Mouse (Mus musculus) embryonic facial prominence, embryonic 15.5 days (tissue): ENCODE data around the gene Kcnmb4. TPM values are rescaled to one million over a fixed set of nuclear protein-coding genes. Genes with fewer than 3 reads are reported as not detected.
A peak's percentile ranks its signal among the peaks of the same experiment; 100 is the strongest.

Experiments
- ATAC-seq: fragments of 200-750 bp; cut with Nextera tagmentation; 2 replicates; pipeline ENCODE4 v1.8.0; 2017; ENCODE audit warnings: low read depth, moderate TSS enrichment; ENCODE audit not compliant: insufficient number of reproducible peaks, low FRiP score, low TSS enrichment
- H3K27ac ChIP-seq: fragments of 300-500 bp; sonication (generic); replicated peaks from 2 replicates; pipeline ENCODE4 v1.5.1; 2015; ENCODE audit warnings: mild to moderate bottlenecking, inconsistent platforms
- H3K27me3 ChIP-seq: fragments of 300-500 bp; sonication (generic); 2 replicates; pipeline ENCODE4 v1.6.1; 2015; ENCODE audit warnings: inconsistent platforms
- H3K36me3 ChIP-seq: fragments of 300-500 bp; sonication (generic); 2 replicates; pipeline ENCODE4 v1.6.1; 2015; ENCODE audit warnings: mild to moderate bottlenecking, inconsistent platforms
- H3K4me1 ChIP-seq: fragments of 300-500 bp; sonication (generic); 2 replicates; pipeline ENCODE4 v1.6.1; 2015; ENCODE audit warnings: inconsistent platforms
- H3K4me2 ChIP-seq: fragments of 300-500 bp; sonication (generic); replicated peaks from 2 replicates; pipeline ENCODE4 v1.6.1; 2015; ENCODE audit warnings: mild to moderate bottlenecking, inconsistent platforms
- H3K4me3 ChIP-seq: fragments of 300-500 bp; sonication (generic); replicated peaks from 2 replicates; pipeline ENCODE4 v1.5.1; 2015; ENCODE audit warnings: mild to moderate bottlenecking, inconsistent platforms
- H3K9ac ChIP-seq: fragments of 300-500 bp; sonication (generic); 2 replicates; pipeline ENCODE4 v1.6.1; 2015; ENCODE audit warnings: inconsistent platforms
- H3K9me3 ChIP-seq: fragments of 300-500 bp; sonication (generic); replicated peaks from 2 replicates; pipeline ENCODE4 v1.6.1; 2016; ENCODE audit warnings: inconsistent platforms
- WGBS: fragments of 180-500 bp; shearing (Covaris S2); methylation state at CpG from one replicate; pipeline ENCODE4 v1.1.7; 2015; 5-methylcytosine and 5-hydroxymethylcytosine counted together
- polyA plus RNA-seq: library from polyadenylated mRNA; unstranded; fragments of >200 nt; fragmentation: Nextera tagmentation; extraction: Ambion mirVana; gene quantifications from 2 replicates; pipeline ENCODE4 v1.2.1, GENCODE M21; 2015

Gene Kcnmb4
- polyA plus RNA-seq, 1 experiment from 2014 or later = 9.8 TPM

DNA sequence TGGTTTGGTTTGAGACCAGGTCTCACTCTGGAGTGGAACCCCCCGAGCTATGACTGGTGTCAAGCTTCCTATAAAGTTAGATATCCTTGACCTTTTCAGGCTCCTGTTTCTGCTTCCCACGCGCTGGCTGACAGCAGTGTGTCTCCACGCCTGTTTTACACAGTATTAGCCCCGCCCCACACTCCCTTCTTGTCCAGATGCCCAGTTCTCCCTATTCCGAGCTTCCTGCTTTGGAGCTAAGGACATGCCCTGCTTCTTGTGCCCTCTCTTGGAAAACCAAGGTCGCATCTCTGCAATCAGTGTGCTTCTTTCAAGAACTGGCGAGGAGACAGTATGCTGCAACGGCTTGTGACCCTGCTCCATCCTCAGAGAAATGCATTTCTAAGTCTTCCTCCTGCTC lies 23.1 kb downstream of the Kcnmb4 start:
- WGBS = 68% methylated on average over 9 of the region's 9 CpGs
- H3K9me3 ChIP-seq = no peaks in the 10 kb centered on the region; the same call in 1 of the 2 replicates
- ATAC-seq = no peak

DNA sequence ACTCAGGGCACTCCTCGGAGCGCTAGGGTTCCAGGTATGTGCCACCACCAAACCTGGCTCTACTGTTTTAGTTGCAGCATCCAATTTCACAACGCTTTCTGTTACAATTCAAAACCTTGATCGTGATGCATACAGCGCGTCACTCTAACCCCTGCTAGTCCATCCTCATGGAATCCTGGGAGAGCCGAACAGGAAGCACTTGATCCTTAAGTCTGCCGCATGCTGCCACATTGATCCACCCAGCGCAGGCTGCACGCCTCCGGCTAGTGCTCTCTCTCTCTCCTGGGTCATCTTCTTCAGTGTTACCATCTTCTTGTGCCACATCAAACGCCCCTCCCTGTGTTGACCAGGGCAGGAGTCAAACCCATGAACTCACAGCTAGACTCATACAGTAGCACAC lies 25.5 kb downstream of the Kcnmb4 start:
- no peak overlapping the region for H3K4me2 ChIP-seq
- no peak overlapping the region for H3K27ac ChIP-seq
- ATAC-seq = no peak
- 0 out of 2 replicates have a peak, but pooled peaks cover 10% of the 10 kb centered on the region for H3K36me3 ChIP-seq
- H3K4me3 ChIP-seq = no peak overlapping the region
- H3K9ac ChIP-seq = no peak overlapping the region
- H3K27me3 ChIP-seq = no peaks in the 10 kb centered on the region
- WGBS = 92% methylated on average over 12 of the region's 12 CpGs
- H3K4me1 ChIP-seq = peaks cover 5% of the 10 kb centered on the region; the same call in 1 of the 2 replicates
- no peaks in the 10 kb centered on the region; the same call in 1 of the 2 replicates for H3K9me3 ChIP-seq

More for the DNA sequence above, 23.1 kb downstream of the Kcnmb4 start:
- Histone ChIP-seq H3K27me3 (no peaks in the 10 kb centered on the region), H3K4me3 (no peak overlapping the region), H3K9ac (no peak overlapping the region), H3K27ac (no peak overlapping the region), H3K4me2 (no peak overlapping the region), H3K36me3 (0 out of 2 replicates have a peak, but pooled peaks cover 4% of the 10 kb centered on the region), H3K4me1 (peaks cover 5% of the 10 kb centered on the region; the same call in 1 of the 2 replicates)

DNA sequence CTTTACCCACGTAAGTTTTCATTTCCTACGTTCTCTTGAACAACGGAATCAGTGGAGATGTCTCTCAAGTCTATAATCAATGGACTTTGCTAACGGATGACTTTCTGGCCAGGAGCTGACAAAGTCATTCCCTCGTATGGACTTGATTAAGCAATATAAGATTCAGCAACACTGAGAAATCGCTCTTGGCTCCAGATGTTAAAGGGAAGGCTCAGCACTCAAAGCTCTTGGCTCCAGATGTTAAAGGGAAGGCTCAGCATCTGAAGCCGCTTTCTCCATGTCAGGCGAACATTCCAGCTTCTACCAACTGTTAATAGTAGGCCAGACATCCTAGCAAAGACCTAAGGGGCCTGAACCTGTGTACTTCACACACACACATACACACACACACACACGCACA lies 26.5 kb downstream of the Kcnmb4 start:
- Histone ChIP-seq H3K4me3 (no peak overlapping the region), H3K27ac (no peak overlapping the region), H3K9me3 (no peaks in the 10 kb centered on the region), H3K4me1 (peaks cover 5% of the 10 kb centered on the region; the same call in 1 of the 2 replicates), H3K9ac (no peak overlapping the region), H3K4me2 (no peak overlapping the region), H3K27me3 (no peaks in the 10 kb centered on the region), H3K36me3 (0 out of 2 replicates have a peak, but pooled peaks cover 6% of the 10 kb centered on the region)
- ATAC-seq = no peak
- WGBS = 47% methylated on average over 9 of the region's 9 CpGs

DNA sequence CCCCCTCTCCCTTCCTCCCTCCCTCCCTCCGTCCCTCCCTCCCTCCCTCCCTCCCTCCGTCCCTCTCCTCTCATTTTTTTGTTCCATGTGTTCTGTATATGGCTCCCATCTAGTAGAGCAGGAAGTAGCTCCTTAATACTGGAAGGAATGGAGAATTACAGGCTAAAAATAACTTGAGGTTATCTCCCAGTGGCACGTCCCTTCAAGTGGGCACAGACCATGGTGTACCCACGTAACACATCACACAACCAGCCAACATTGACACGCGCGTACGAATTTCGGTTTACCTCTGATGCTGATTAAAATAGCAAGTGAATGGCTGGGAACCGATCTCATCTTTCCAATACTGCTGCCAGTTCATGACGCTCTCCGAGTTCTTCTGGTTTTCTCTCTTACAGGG lies 27.6 kb downstream of the Kcnmb4 start:
- H3K4me2 ChIP-seq = no peak overlapping the region
- no peak for ATAC-seq
- 87% methylated on average over 11 of the region's 12 CpGs for WGBS
- H3K4me3 ChIP-seq = no peak overlapping the region
- no peak overlapping the region for H3K9ac ChIP-seq
- 0 out of 2 replicates have a peak, but pooled peaks cover 6% of the 10 kb centered on the region for H3K36me3 ChIP-seq
- H3K4me1 ChIP-seq = peaks cover 5% of the 10 kb centered on the region; the same call in 1 of the 2 replicates
- H3K27ac ChIP-seq = no peak overlapping the region
- H3K27me3 ChIP-seq = no peaks in the 10 kb centered on the region
- H3K9me3 ChIP-seq = no peaks in the 10 kb centered on the region

DNA sequence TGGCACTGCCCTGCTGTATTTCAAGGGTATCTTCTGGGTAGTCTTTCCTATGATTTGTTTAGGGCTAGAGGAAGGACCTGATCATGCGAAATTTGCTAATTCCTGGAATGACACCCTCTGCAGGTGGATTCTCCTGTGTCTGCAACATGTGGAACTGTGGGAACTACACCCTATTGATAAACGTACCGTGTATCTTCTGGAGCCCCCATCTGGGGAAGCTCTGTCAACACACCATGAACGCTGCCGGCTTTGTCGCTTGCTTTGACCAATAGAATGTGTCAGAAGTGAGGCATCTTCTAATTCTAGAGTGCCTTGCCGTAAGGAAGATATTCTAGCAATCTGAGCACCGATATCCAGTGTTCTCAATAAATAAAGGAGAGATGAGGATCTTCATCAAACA lies 28.9 kb downstream of the Kcnmb4 start:
- Histone ChIP-seq H3K27me3 (no peaks in the 10 kb centered on the region), H3K27ac (no peak overlapping the region), H3K9ac (no peak overlapping the region), H3K4me2 (no peak overlapping the region), H3K36me3 (0 out of 2 replicates have a peak, but pooled peaks cover 6% of the 10 kb centered on the region), H3K9me3 (no peaks in the 10 kb centered on the region), H3K4me3 (no peak overlapping the region), H3K4me1 (peaks cover 5% of the 10 kb centered on the region; the same call in 1 of the 2 replicates)
- 93% methylated on average over 8 of the region's 8 CpGs for WGBS
- ATAC-seq = no peak

DNA sequence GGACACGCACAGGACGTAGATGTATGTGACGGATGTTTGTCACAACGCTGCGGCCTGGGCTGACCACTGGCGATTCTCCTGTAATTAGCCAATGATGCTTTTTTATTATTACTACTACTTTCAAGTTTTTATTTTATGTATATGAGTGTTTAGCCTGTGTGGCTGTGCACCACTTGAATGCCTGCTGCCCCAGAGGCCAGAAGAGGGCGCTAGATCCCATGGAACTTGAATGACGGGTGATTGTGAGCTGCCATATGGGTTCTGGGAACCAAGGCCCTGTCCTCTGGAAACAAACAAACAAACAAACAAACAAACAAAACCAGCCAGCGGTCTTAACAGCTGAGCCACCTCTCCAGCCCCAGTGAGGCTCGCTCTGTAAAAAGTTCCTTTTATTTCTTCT lies 29.3 kb downstream of the Kcnmb4 start:
- Histone ChIP-seq H3K27ac (no peak overlapping the region), H3K4me1 (peaks cover 5% of the 10 kb centered on the region; the same call in 1 of the 2 replicates), H3K4me2 (no peak overlapping the region), H3K36me3 (0 out of 2 replicates have a peak, but pooled peaks cover 6% of the 10 kb centered on the region), H3K9ac (no peak overlapping the region), H3K9me3 (no peaks in the 10 kb centered on the region), H3K4me3 (no peak overlapping the region), H3K27me3 (no peaks in the 10 kb centered on the region)
- ATAC-seq = no peak
- 92% methylated on average over 10 of the region's 10 CpGs for WGBS

DNA sequence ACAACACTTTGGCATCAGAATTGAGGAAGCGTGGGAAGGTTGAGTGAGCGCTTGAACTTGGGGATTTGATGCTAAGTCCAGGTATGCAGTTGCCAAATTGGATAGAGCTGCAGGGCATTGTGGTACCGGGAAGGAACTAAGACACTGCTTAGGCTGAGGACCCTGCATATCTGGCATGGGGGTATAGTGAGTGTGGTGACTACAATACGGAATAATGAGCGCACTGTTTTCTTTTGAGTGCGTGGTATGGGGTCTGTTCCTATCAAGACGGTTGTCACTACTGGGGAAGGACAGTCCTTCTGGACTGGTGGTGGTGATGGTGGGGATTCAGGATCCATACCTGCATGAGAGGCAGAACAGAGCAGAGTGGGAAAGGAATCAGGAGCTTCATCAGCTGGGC lies 32.7 kb downstream of the Kcnmb4 start:
- no peaks in the 10 kb centered on the region for H3K4me1 ChIP-seq
- H3K27ac ChIP-seq = no peak overlapping the region
- ATAC-seq = 0 out of 2 replicates have a peak, but pooled peaks have one; percentile 65
- WGBS = 89% methylated on average over 7 of the region's 7 CpGs
- 0 out of 2 replicates have a peak, but pooled peaks cover 13% of the 10 kb centered on the region for H3K36me3 ChIP-seq
- no peak overlapping the region for H3K9ac ChIP-seq
- H3K4me2 ChIP-seq = no peak overlapping the region
- H3K9me3 ChIP-seq = 0 out of 2 replicates have a peak, but pooled peaks cover 8% of the 10 kb centered on the region
- H3K4me3 ChIP-seq = no peak overlapping the region
- no peaks in the 10 kb centered on the region for H3K27me3 ChIP-seq

DNA sequence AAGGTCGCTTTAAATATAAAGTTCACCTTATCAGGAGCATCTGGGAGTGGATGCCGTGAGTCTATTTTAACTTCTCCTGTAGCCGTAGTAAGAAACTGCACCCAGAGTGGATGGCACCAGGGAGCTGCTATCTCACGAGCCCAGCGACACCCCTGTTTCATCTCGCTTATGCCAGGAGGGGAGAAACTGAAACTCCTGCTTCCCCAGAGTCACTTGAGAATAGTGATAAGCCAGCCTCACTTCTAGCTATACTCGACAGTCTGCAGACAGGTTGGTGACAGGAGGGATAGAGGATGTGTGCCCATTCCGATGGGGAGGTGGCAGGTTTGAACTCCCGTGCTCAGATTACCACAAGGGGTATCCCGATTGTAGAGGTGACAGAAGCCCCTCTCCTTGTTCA lies 33.6 kb downstream of the Kcnmb4 start:
- Histone ChIP-seq H3K27me3 (no peaks in the 10 kb centered on the region), H3K27ac (no peak overlapping the region), H3K9ac (no peak overlapping the region), H3K4me3 (no peak overlapping the region), H3K36me3 (0 out of 2 replicates have a peak, but pooled peaks cover 11% of the 10 kb centered on the region), H3K4me1 (peaks cover 8% of the 10 kb centered on the region; the same call in 1 of the 2 replicates), H3K9me3 (0 out of 2 replicates have a peak, but pooled peaks cover 8% of the 10 kb centered on the region), H3K4me2 (no peak overlapping the region)
- 87% methylated on average over 10 of the region's 10 CpGs for WGBS
- no peak for ATAC-seq

DNA sequence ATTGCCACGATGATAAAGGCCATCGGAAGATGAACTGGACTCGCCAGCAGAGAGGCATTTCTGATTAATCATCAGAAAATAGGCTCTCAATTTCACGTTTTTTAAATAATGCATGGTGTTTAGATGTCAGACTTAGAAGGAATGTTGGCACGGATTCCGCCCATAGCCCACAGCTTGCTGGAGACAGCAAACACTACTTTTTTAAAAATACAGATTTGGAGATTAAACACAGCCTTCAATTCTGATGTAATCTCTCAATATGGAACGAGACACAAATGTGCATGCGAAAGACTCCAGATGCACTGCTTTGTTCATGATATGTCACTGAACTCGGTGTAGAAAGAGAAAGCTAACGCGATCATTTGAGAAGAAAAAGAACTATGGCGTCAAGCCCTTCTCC lies 38.2 kb downstream of the Kcnmb4 start:
- H3K9me3 ChIP-seq = 0 out of 2 replicates have a peak, but pooled peaks cover 8% of the 10 kb centered on the region
- H3K27me3 ChIP-seq = no peaks in the 10 kb centered on the region
- no peak overlapping the region for H3K27ac ChIP-seq
- H3K36me3 ChIP-seq = 0 out of 2 replicates have a peak, but pooled peaks cover 7% of the 10 kb centered on the region
- H3K4me1 ChIP-seq = peaks cover 10% of the 10 kb centered on the region; the same call in 1 of the 2 replicates
- ATAC-seq = no peak
- WGBS = 46% methylated on average over 12 of the region's 12 CpGs
- no peak overlapping the region for H3K9ac ChIP-seq
- H3K4me2 ChIP-seq = no peak overlapping the region
- H3K4me3 ChIP-seq = no peak overlapping the region

DNA sequence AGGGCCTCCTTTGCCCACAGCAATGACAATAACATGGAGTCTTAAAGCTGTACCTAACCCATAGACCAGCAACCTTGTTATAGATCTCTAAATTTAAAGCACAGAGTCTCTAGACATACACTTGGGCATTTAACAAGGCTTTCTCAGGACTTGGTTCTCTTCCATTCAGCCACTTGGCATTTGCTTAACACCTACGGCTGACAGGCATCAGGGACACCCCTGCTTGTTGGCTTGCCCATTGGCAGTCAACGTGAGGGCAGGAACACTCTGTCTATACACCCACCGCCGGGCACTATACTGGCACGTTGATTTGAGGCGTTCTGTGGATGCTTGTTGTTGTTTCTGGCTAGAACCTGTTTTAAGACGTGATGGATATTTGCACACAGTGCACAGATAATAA lies 41.3 kb downstream of the Kcnmb4 start:
- no peak for ATAC-seq
- H3K4me2 ChIP-seq = no peak overlapping the region
- H3K27me3 ChIP-seq = no peaks in the 10 kb centered on the region
- no peaks in the 10 kb centered on the region for H3K9me3 ChIP-seq
- H3K4me1 ChIP-seq = peaks cover 10% of the 10 kb centered on the region; the same call in 1 of the 2 replicates
- H3K4me3 ChIP-seq = no peak overlapping the region
- H3K9ac ChIP-seq = no peak overlapping the region
- H3K36me3 ChIP-seq = peaks cover 9% of the 10 kb centered on the region; the same call in 1 of the 2 replicates
- no peak overlapping the region for H3K27ac ChIP-seq
- 90% methylated on average over 7 of the region's 7 CpGs for WGBS

DNA sequence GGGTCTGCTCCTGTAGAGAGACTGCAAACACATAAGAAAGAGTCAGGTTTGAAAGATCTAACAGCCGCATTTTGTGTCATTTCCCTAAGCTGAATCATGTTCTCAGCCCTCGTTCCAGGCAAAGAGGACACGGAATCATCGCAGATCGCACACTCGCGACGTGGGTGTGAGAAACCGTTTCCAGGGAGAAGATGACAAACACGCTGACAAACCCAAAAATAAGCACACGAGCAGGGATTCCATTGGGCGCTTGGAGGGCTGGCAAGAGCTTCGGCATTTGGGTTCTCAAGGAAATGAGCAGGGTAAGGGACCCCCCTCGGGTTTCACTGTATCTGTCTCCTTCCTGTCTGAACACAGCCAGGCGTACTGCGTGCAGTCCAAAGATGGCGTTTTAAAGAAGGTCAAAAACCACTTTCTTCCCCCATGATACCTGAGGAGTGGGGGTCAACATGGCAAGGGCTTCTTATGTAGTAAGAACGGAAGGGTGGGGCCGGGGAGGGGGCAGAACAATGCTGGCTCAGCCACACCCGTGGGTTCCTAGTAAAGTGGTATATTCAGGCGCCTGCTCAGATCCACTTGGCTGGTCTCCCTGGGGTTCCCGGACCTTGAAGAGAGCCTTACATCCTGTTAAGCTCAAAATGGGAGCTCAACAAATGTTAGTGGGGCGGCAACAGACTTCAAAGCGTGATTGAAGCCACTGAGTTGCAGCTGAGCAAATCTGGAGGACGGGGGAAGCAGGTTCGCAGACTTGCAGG lies 45.5 kb downstream of the Kcnmb4 start:
- Histone ChIP-seq H3K9me3 (no peaks in the 10 kb centered on the region), H3K36me3 (peaks cover 9% of the 10 kb centered on the region; the same call in 1 of the 2 replicates), H3K4me1 (no peaks in the 10 kb centered on the region), H3K4me3 (no peak overlapping the region), H3K27ac (no peak overlapping the region), H3K4me2 (no peak overlapping the region), H3K9ac (no peak overlapping the region), H3K27me3 (no peaks in the 10 kb centered on the region)
- WGBS = 92% methylated on average over 26 of the region's 26 CpGs
- no peak for ATAC-seq
